Mouse (Mus musculus): Measurements from ENCODE around the gene Ctdsp1. TPM values are rescaled to one million over a fixed set of nuclear protein-coding genes. Genes with fewer than 3 reads are reported as not detected.

Ctdsp1 gene
- polyA plus RNA-seq, 1 experiment from 2014 or later = 60.0 TPM

- peak; percentile 83 for ATAC-seq (replicated peaks; ENCODE audit: insufficient number of reproducible peaks, low FRiP score, low TSS enrichment, low read depth)
- H3K9ac ChIP-seq (replicated peaks; ENCODE audit: low read length) = peak overlapping the region; percentile 42
- H3K9me3 ChIP-seq (replicated peaks; ENCODE audit: control insufficient read depth, low read length) = no peaks in the 10 kb centered on the region
- H3K27me3 ChIP-seq (ENCODE audit: control insufficient read depth, insufficient read depth, low read length) = no peaks in the 10 kb centered on the region; the same call in 1 of the 2 replicates
- 16% methylated on average over 34 of the region's 34 CpGs for WGBS
- no peaks in the 10 kb centered on the region for H3K4me1 ChIP-seq (ENCODE audit: control insufficient read depth, insufficient read depth, low read length)
- peak overlapping the region; percentile 56 for H3K4me2 ChIP-seq (ENCODE audit: low read depth, low read length)
- peak overlapping the region; percentile 17; the same call in 1 of the 2 replicates for H3K4me3 ChIP-seq (ENCODE audit: low read depth, low read length)
- no peaks in the 10 kb centered on the region for H3K36me3 ChIP-seq (replicated peaks; ENCODE audit: control insufficient read depth, insufficient read depth, low read depth, low read length)
- peak; percentile 55 for DNase-seq (ENCODE audit: low spot score)
- no peak overlapping the region for H3K27ac ChIP-seq (replicated peaks; ENCODE audit: low read depth, low read length)
Measured at GRCm38 (mm10) chr1:74367886-74368645, 23.2 kb upstream of the Ctdsp1 start.

GRCm38 (mm10) chr1:74370040-74370439, 21.3 kb upstream of the Ctdsp1 start:
- WGBS = 65% methylated on average over 4 of the region's 4 CpGs
- Histone ChIP-seq H3K27me3 (ENCODE audit: control insufficient read depth, insufficient read depth, low read length) (no peaks in the 10 kb centered on the region; the same call in 1 of the 2 replicates), H3K27ac (replicated peaks; ENCODE audit: low read depth, low read length) (no peak overlapping the region), H3K4me2 (ENCODE audit: low read depth, low read length) (no peak overlapping the region), H3K4me3 (ENCODE audit: low read depth, low read length) (no peak overlapping the region), H3K36me3 (replicated peaks; ENCODE audit: control insufficient read depth, insufficient read depth, low read depth, low read length) (no peaks in the 10 kb centered on the region), H3K4me1 (ENCODE audit: control insufficient read depth, insufficient read depth, low read length) (no peaks in the 10 kb centered on the region), H3K9me3 (replicated peaks; ENCODE audit: control insufficient read depth, low read length) (no peaks in the 10 kb centered on the region), H3K9ac (replicated peaks; ENCODE audit: low read length) (no peak overlapping the region)
- ATAC-seq (replicated peaks; ENCODE audit: insufficient number of reproducible peaks, low FRiP score, low TSS enrichment, low read depth) (no peak), DNase-seq (ENCODE audit: low spot score) (no peak)

- no peak overlapping the region for H3K9ac ChIP-seq (replicated peaks; ENCODE audit: low read length)
- no peak overlapping the region for H3K27ac ChIP-seq (replicated peaks; ENCODE audit: low read depth, low read length)
- H3K27me3 ChIP-seq (ENCODE audit: control insufficient read depth, insufficient read depth, low read length) = no peaks in the 10 kb centered on the region
- H3K36me3 ChIP-seq (replicated peaks; ENCODE audit: control insufficient read depth, insufficient read depth, low read depth, low read length) = no peaks in the 10 kb centered on the region
- ATAC-seq (replicated peaks; ENCODE audit: insufficient number of reproducible peaks, low FRiP score, low TSS enrichment, low read depth) (no peak), DNase-seq (ENCODE audit: low spot score) (no peak)
- H3K4me1 ChIP-seq (ENCODE audit: control insufficient read depth, insufficient read depth, low read length) = no peaks in the 10 kb centered on the region; the same call in 1 of the 2 replicates
- H3K9me3 ChIP-seq (replicated peaks; ENCODE audit: control insufficient read depth, low read length) = no peaks in the 10 kb centered on the region
- WGBS = 73% methylated on average over 4 of the region's 4 CpGs
- no peak overlapping the region for H3K4me2 ChIP-seq (ENCODE audit: low read depth, low read length)
- H3K4me3 ChIP-seq (ENCODE audit: low read depth, low read length) = no peak overlapping the region
Measured at GRCm38 (mm10) chr1:74373372-74373771, 17.9 kb upstream of the Ctdsp1 start.

GRCm38 (mm10) chr1:74374980-74375379, 16.3 kb upstream of the Ctdsp1 start, which contains the start of gene Slc11a1:
Gene Slc11a1 (plus strand): TSS chr1:74375195.
- no peak for DNase-seq (ENCODE audit: low spot score)
- H3K27ac ChIP-seq (replicated peaks; ENCODE audit: low read depth, low read length) = no peak within 1 kb of the TSS
- no peak within 1 kb of the TSS for H3K4me2 ChIP-seq (ENCODE audit: low read depth, low read length)
- no peaks in the 10 kb centered on the region; the same call in 1 of the 2 replicates for H3K4me1 ChIP-seq (ENCODE audit: control insufficient read depth, insufficient read depth, low read length)
- WGBS = 72% methylated on average over 8 of the region's 8 CpGs
- H3K9ac ChIP-seq (replicated peaks; ENCODE audit: low read length) = no peak within 1 kb of the TSS
- no peaks in the 10 kb centered on the region for H3K27me3 ChIP-seq (ENCODE audit: control insufficient read depth, insufficient read depth, low read length)
- no peaks in the 10 kb centered on the region for H3K36me3 ChIP-seq (replicated peaks; ENCODE audit: control insufficient read depth, insufficient read depth, low read depth, low read length)
- H3K4me3 ChIP-seq (ENCODE audit: low read depth, low read length) = no peak within 1 kb of the TSS
- ATAC-seq (replicated peaks; ENCODE audit: insufficient number of reproducible peaks, low FRiP score, low TSS enrichment, low read depth) = no peak
- H3K9me3 ChIP-seq (replicated peaks; ENCODE audit: control insufficient read depth, low read length) = no peaks in the 10 kb centered on the region

- 80% methylated on average over 10 of the region's 10 CpGs for WGBS
- no peaks in the 10 kb centered on the region; the same call in 1 of the 2 replicates for H3K4me1 ChIP-seq (ENCODE audit: control insufficient read depth, insufficient read depth, low read length)
- H3K27me3 ChIP-seq (ENCODE audit: control insufficient read depth, insufficient read depth, low read length) = no peaks in the 10 kb centered on the region
- no peak overlapping the region for H3K27ac ChIP-seq (replicated peaks; ENCODE audit: low read depth, low read length)
- no peak for DNase-seq (ENCODE audit: low spot score)
- no peaks in the 10 kb centered on the region for H3K9me3 ChIP-seq (replicated peaks; ENCODE audit: control insufficient read depth, low read length)
- H3K9ac ChIP-seq (replicated peaks; ENCODE audit: low read length) = no peak overlapping the region
- H3K4me3 ChIP-seq (ENCODE audit: low read depth, low read length) = no peak overlapping the region
- ATAC-seq (replicated peaks; ENCODE audit: insufficient number of reproducible peaks, low FRiP score, low TSS enrichment, low read depth) = no peak
- no peak overlapping the region for H3K4me2 ChIP-seq (ENCODE audit: low read depth, low read length)
- H3K36me3 ChIP-seq (replicated peaks; ENCODE audit: control insufficient read depth, insufficient read depth, low read depth, low read length) = no peaks in the 10 kb centered on the region
Measured at GRCm38 (mm10) chr1:74375561-74375960, 15.7 kb upstream of the Ctdsp1 start.

- Histone ChIP-seq H3K4me1 (ENCODE audit: control insufficient read depth, insufficient read depth, low read length) (no peaks in the 10 kb centered on the region; the same call in 1 of the 2 replicates), H3K27me3 (ENCODE audit: control insufficient read depth, insufficient read depth, low read length) (no peaks in the 10 kb centered on the region), H3K27ac (replicated peaks; ENCODE audit: low read depth, low read length) (no peak overlapping the region), H3K4me3 (ENCODE audit: low read depth, low read length) (no peak overlapping the region), H3K9me3 (replicated peaks; ENCODE audit: control insufficient read depth, low read length) (no peaks in the 10 kb centered on the region), H3K9ac (replicated peaks; ENCODE audit: low read length) (no peak overlapping the region), H3K36me3 (replicated peaks; ENCODE audit: control insufficient read depth, insufficient read depth, low read depth, low read length) (no peaks in the 10 kb centered on the region), H3K4me2 (ENCODE audit: low read depth, low read length) (no peak overlapping the region)
- 72% methylated on average over 4 of the region's 4 CpGs for WGBS
- DNase-seq (ENCODE audit: low spot score) = no peak
- ATAC-seq (replicated peaks; ENCODE audit: insufficient number of reproducible peaks, low FRiP score, low TSS enrichment, low read depth) = no peak
Measured at GRCm38 (mm10) chr1:74376396-74376795, 14.9 kb upstream of the Ctdsp1 start.

GRCm38 (mm10) chr1:74379058-74379504, 12.2 kb upstream of the Ctdsp1 start:
- DNase-seq (ENCODE audit: low spot score) (no peak), ATAC-seq (replicated peaks; ENCODE audit: insufficient number of reproducible peaks, low FRiP score, low TSS enrichment, low read depth) (no peak)
- WGBS = 77% methylated on average over 7 of the region's 7 CpGs

GRCm38 (mm10) chr1:74380484-74380883, 10.8 kb upstream of the Ctdsp1 start:
- DNase-seq (ENCODE audit: low spot score) = no peak
- H3K27me3 ChIP-seq (ENCODE audit: control insufficient read depth, insufficient read depth, low read length) = no peaks in the 10 kb centered on the region
- H3K9ac ChIP-seq (replicated peaks; ENCODE audit: low read length) = no peak overlapping the region
- no peak overlapping the region for H3K4me3 ChIP-seq (ENCODE audit: low read depth, low read length)
- no peak overlapping the region for H3K27ac ChIP-seq (replicated peaks; ENCODE audit: low read depth, low read length)
- no peak overlapping the region for H3K4me2 ChIP-seq (ENCODE audit: low read depth, low read length)
- H3K4me1 ChIP-seq (ENCODE audit: control insufficient read depth, insufficient read depth, low read length) = no peaks in the 10 kb centered on the region
- WGBS = 78% methylated on average over 5 of the region's 5 CpGs
- no peaks in the 10 kb centered on the region for H3K36me3 ChIP-seq (replicated peaks; ENCODE audit: control insufficient read depth, insufficient read depth, low read depth, low read length)
- ATAC-seq (replicated peaks; ENCODE audit: insufficient number of reproducible peaks, low FRiP score, low TSS enrichment, low read depth) = no peak
- no peaks in the 10 kb centered on the region for H3K9me3 ChIP-seq (replicated peaks; ENCODE audit: control insufficient read depth, low read length)

More at GRCm38 (mm10) chr1:74379058-74379504, 12.2 kb upstream of the Ctdsp1 start:
- H3K9me3 ChIP-seq (replicated peaks; ENCODE audit: control insufficient read depth, low read length) = no peaks in the 10 kb centered on the region
- no peak overlapping the region for H3K9ac ChIP-seq (replicated peaks; ENCODE audit: low read length)
- H3K36me3 ChIP-seq (replicated peaks; ENCODE audit: control insufficient read depth, insufficient read depth, low read depth, low read length) = no peaks in the 10 kb centered on the region
- H3K27ac ChIP-seq (replicated peaks; ENCODE audit: low read depth, low read length) = no peak overlapping the region
- no peak overlapping the region for H3K4me2 ChIP-seq (ENCODE audit: low read depth, low read length)
- H3K4me3 ChIP-seq (ENCODE audit: low read depth, low read length) = no peak overlapping the region
- H3K4me1 ChIP-seq (ENCODE audit: control insufficient read depth, insufficient read depth, low read length) = no peaks in the 10 kb centered on the region; the same call in 1 of the 2 replicates
- no peaks in the 10 kb centered on the region for H3K27me3 ChIP-seq (ENCODE audit: control insufficient read depth, insufficient read depth, low read length)
